8 mouse cellular contexts compared by ENCODE assay signal in genomic region chr11:119085279-119086062, GRCm38 (mm10). TPM values are rescaled to one million over a fixed set of nuclear protein-coding genes. Genes with fewer than 3 reads are reported as not detected.
A peak's percentile ranks its signal among the peaks of the same experiment; 100 is the strongest.
DNase-seq lines count a peak whose midpoint lies in the region; ATAC-seq and TF ChIP-seq lines count a peak whose summit lies in the region.

No protein-coding gene starts in this region.

- H3K4me1 ChIP-seq in embryonic facial prominence, embryonic 13.5 days, result peaks cover 83% of the 10 kb centered on the region
- peaks cover 81% of the 10 kb centered on the region for H3K4me1 ChIP-seq in heart, embryonic 13.5 days
- H3K4me1 ChIP-seq in kidney, postnatal 0 days (replicated peaks; ENCODE audit: insufficient read depth, low read length), result peaks cover 53% of the 10 kb centered on the region
- H3K4me1 ChIP-seq in liver, embryonic 12.5 days, result peaks cover 80% of the 10 kb centered on the region

- peak overlapping the region; percentile 88 for H3K4me2 ChIP-seq in embryonic facial prominence, embryonic 13.5 days
- peak overlapping the region; percentile 86 for H3K4me2 ChIP-seq in heart, embryonic 13.5 days
- H3K4me2 ChIP-seq in kidney, postnatal 0 days (ENCODE audit: low read length), result peak overlapping the region; percentile 78
- H3K4me2 ChIP-seq in liver, embryonic 12.5 days, result peak overlapping the region; percentile 88

- H3K27me3 ChIP-seq in embryonic facial prominence, embryonic 13.5 days, result peaks cover 68% of the 10 kb centered on the region
- peaks cover 68% of the 10 kb centered on the region for H3K27me3 ChIP-seq in heart, embryonic 13.5 days (replicated peaks)
- H3K27me3 ChIP-seq in kidney, postnatal 0 days (ENCODE audit: insufficient read depth, low read length), result peaks cover 31% of the 10 kb centered on the region
- peaks cover 100% of the 10 kb centered on the region for H3K27me3 ChIP-seq in liver, embryonic 12.5 days (replicated peaks)

- peak overlapping the region; percentile 94 for H3K9ac ChIP-seq in embryonic facial prominence, embryonic 13.5 days
- peak overlapping the region; percentile 90 for H3K9ac ChIP-seq in heart, embryonic 13.5 days
- H3K9ac ChIP-seq in kidney, postnatal 0 days (ENCODE audit: low read depth, low read length), result peak overlapping the region; percentile 85
- peak overlapping the region; percentile 75 for H3K9ac ChIP-seq in liver, embryonic 12.5 days

- H3K36me3 ChIP-seq in embryonic facial prominence, embryonic 13.5 days, result peaks cover 22% of the 10 kb centered on the region
- H3K36me3 ChIP-seq in heart, embryonic 13.5 days, result peaks cover 24% of the 10 kb centered on the region
- H3K36me3 ChIP-seq in kidney, postnatal 0 days (ENCODE audit: insufficient read depth, low read length), result peaks cover 18% of the 10 kb centered on the region
- H3K36me3 ChIP-seq in liver, embryonic 12.5 days, result peaks cover 18% of the 10 kb centered on the region

- H3K4me3 ChIP-seq in embryonic facial prominence, embryonic 13.5 days, result peak overlapping the region; percentile 81
- peak overlapping the region; percentile 73 for H3K4me3 ChIP-seq in heart, embryonic 13.5 days
- H3K4me3 ChIP-seq in kidney, postnatal 0 days (replicated peaks; ENCODE audit: low read depth, low read length), result peak overlapping the region; percentile 88
- H3K4me3 ChIP-seq in liver, embryonic 12.5 days, result peak overlapping the region; percentile 70

- peak; percentile 22; the same call in 1 of the 2 replicates for TF ChIP-seq CTCF in kidney, postnatal 0 days (IDR thresholded peaks at IDR 0.05; ENCODE audit: low read depth)

- H3K27ac ChIP-seq in embryonic facial prominence, embryonic 13.5 days, result peak overlapping the region; percentile 98
- peak overlapping the region; percentile 98 for H3K27ac ChIP-seq in heart, embryonic 13.5 days (replicated peaks)
- peak overlapping the region; percentile 98 for H3K27ac ChIP-seq in kidney, postnatal 0 days
- peak overlapping the region; percentile 88 for H3K27ac ChIP-seq in liver, embryonic 12.5 days

- H3K9me3 ChIP-seq in embryonic facial prominence, embryonic 13.5 days, result no peaks in the 10 kb centered on the region
- H3K9me3 ChIP-seq in heart, embryonic 13.5 days, result no peaks in the 10 kb centered on the region
- H3K9me3 ChIP-seq in kidney, postnatal 0 days (replicated peaks; ENCODE audit: low read length), result no peaks in the 10 kb centered on the region
- H3K9me3 ChIP-seq in liver, embryonic 12.5 days (replicated peaks), result no peaks in the 10 kb centered on the region

- peak; percentile 81 for DNase-seq in A20 (ENCODE audit: low read depth, low spot score)
- DNase-seq in adrenal gland, postnatal 14 days, result peak; percentile 81
- DNase-seq in kidney, postnatal 0 days (ENCODE audit: low spot score), result peak; percentile 88
- DNase-seq in natural killer cell, adult 2 months (ENCODE audit: low spot score in 2 of 2), result peak; percentile 38 to 51
- DNase-seq in testis, postnatal 10 days (ENCODE audit: low spot score), result peak; percentile 78

- WGBS in embryonic facial prominence, embryonic 13.5 days, result under 1% methylated on average over 66 of the region's 66 CpGs
- under 1% methylated on average over 62 of the region's 66 CpGs for WGBS in heart, embryonic 13.5 days
- under 1% methylated on average over 55 of the region's 66 CpGs for WGBS in kidney, postnatal 0 days
- under 1% methylated on average over 61 of the region's 66 CpGs for WGBS in liver, embryonic 12.5 days (ENCODE audit: insufficient replicate concordance)

- peak; percentile 27 for ATAC-seq in embryonic facial prominence, embryonic 13.5 days (ENCODE audit: insufficient number of reproducible peaks, insufficient read depth, low FRiP score, low TSS enrichment, low read depth)
- ATAC-seq in heart, embryonic 13.5 days (ENCODE audit: extremely low read depth, insufficient number of reproducible peaks, low FRiP score, low TSS enrichment), result peak; percentile 38
- peak; percentile 40 for ATAC-seq in kidney, postnatal 0 days (replicated peaks; ENCODE audit: low FRiP score, low read depth)
- ATAC-seq in liver, embryonic 12.5 days, result peak; percentile 22

RNA-seq across cellular contexts. Expression of gene Cbx4, which starts 0.6 kb away (rescaled TPM):
- total RNA-seq in adrenal gland, postnatal 14 days (2021), result 105 and 156 TPM in 2 replicates
- 13.0 and 14.4 TPM in 2 replicates for polyA plus RNA-seq in embryonic facial prominence, embryonic 13.5 days (2015; fragmentation: Nextera tagmentation; extraction: Ambion mirVana)
- 8.0 and 9.5 TPM in 2 replicates for polyA plus RNA-seq in heart, embryonic 13.5 days (2015; fragmentation: Nextera tagmentation; extraction: Ambion mirVana)
- 8.0 and 9.7 TPM in 2 replicates for polyA plus RNA-seq in kidney, postnatal 0 days (2015; fragmentation: Nextera tagmentation; extraction: Ambion mirVana)
- polyA plus RNA-seq in liver, embryonic 12.5 days (2016; fragmentation: Nextera tagmentation; extraction: Ambion mirVana), result 3.2 and 3.3 TPM in 2 replicates

RNA-seq across cellular contexts. Expression of gene Cbx8, which starts 44.7 kb away (rescaled TPM):
- total RNA-seq in adrenal gland, postnatal 14 days (2021), result 13.1 and 16.7 TPM in 2 replicates
- polyA plus RNA-seq in embryonic facial prominence, embryonic 13.5 days (2015; fragmentation: Nextera tagmentation; extraction: Ambion mirVana), result 6.8 and 10.7 TPM in 2 replicates
- 6.1 and 7.0 TPM in 2 replicates for polyA plus RNA-seq in heart, embryonic 13.5 days (2015; fragmentation: Nextera tagmentation; extraction: Ambion mirVana)
- polyA plus RNA-seq in kidney, postnatal 0 days (2015; fragmentation: Nextera tagmentation; extraction: Ambion mirVana), result 6.1 and 7.7 TPM in 2 replicates
- polyA plus RNA-seq in liver, embryonic 12.5 days (2016; fragmentation: Nextera tagmentation; extraction: Ambion mirVana), result 2.5 and 3.3 TPM in 2 replicates

Comparison
In these comparisons a context has a peak if more than half of its experiments do, and no peak if none do; other contexts are left out.
1. Peak in every context shown above with its lines: DNase-seq, ATAC-seq, H3K4me3 ChIP-seq and H3K27ac ChIP-seq.